Mouse (Mus musculus): ENCODE results near the gene Ccdc122. TPM values are rescaled to one million over a fixed set of nuclear protein-coding genes. Genes with fewer than 3 reads are reported as not detected.
"Not testable (repeated sequence)": the region's sequence is repeated elsewhere in the genome, so short reads cannot be mapped to it uniquely, and the experiment has no call there.

Ccdc122 gene
- total RNA-seq (2021), result 1 to 10 TPM; 1.3 to 2.1 TPM
- long read RNA-seq, experiment 1, partial matches to known transcripts, result 0 of 4 reads
- long read RNA-seq, experiment 1, other reads (novel, unspliced or antisense), result 0 of 4 reads
- long read RNA-seq, experiment 2, partial matches to known transcripts, result 0 of 2 reads
- long read RNA-seq, experiment 2, other reads (novel, unspliced or antisense), result 0 of 2 reads

GRCm38 (mm10) chr14:77036226-77037046, at the start of gene Ccdc122, which contains the start of gene Lacc1:
Ccdc122 (plus strand) TSS chr14:77036772.
Lacc1 (minus strand) TSS chr14:77036904.
- peak; percentile 78 for DNase-seq (ENCODE audit: low spot score)

- DNase-seq (ENCODE audit: low spot score), result not testable (repeated sequence)
These were observed 46.2 kb upstream of the Ccdc122 start for GRCm38 (mm10) chr14:76990351-76990750.

- no peak for DNase-seq (ENCODE audit: low spot score)
These were observed 31.8 kb upstream of the Ccdc122 start for GRCm38 (mm10) chr14:77004740-77005139.

GRCm38 (mm10) chr14:77005566-77005965, 31.0 kb upstream of the Ccdc122 start:
- no peak for DNase-seq (ENCODE audit: low spot score)

- DNase-seq (ENCODE audit: low spot score), result peak; percentile 59
These were observed 28.3 kb upstream of the Ccdc122 start for GRCm38 (mm10) chr14:77008238-77008637.

GRCm38 (mm10) chr14:77011804-77012203, 24.8 kb upstream of the Ccdc122 start:
- peak; percentile 50 for DNase-seq (ENCODE audit: low spot score)

GRCm38 (mm10) chr14:77016783-77017182, 19.8 kb upstream of the Ccdc122 start:
- DNase-seq (ENCODE audit: low spot score), result not testable (repeated sequence)

- no peak for DNase-seq (ENCODE audit: low spot score)
These were observed 19.4 kb upstream of the Ccdc122 start for GRCm38 (mm10) chr14:77017211-77017610.

- no peak for DNase-seq (ENCODE audit: low spot score)
These were observed 12.1 kb upstream of the Ccdc122 start for GRCm38 (mm10) chr14:77024499-77024898.

- DNase-seq (ENCODE audit: low spot score), result no peak
These were observed 7.1 kb upstream of the Ccdc122 start for GRCm38 (mm10) chr14:77029319-77030054.

- DNase-seq (ENCODE audit: low spot score), result no peak
These were observed 5.8 kb upstream of the Ccdc122 start for GRCm38 (mm10) chr14:77030808-77031207.

GRCm38 (mm10) chr14:77032433-77032832, 4.1 kb upstream of the Ccdc122 start:
- DNase-seq (ENCODE audit: low spot score), result no peak

GRCm38 (mm10) chr14:77033391-77033790, 3.2 kb upstream of the Ccdc122 start:
- no peak for DNase-seq (ENCODE audit: low spot score)

- DNase-seq (ENCODE audit: low spot score), result no peak
These were observed 2.2 kb upstream of the Ccdc122 start for GRCm38 (mm10) chr14:77034175-77034915.

- DNase-seq (ENCODE audit: low spot score), result no peak
These were observed 1.6 kb upstream of the Ccdc122 start for GRCm38 (mm10) chr14:77034970-77035369.

- DNase-seq (ENCODE audit: low spot score), result no peak
These were observed 758 bp downstream of the Ccdc122 start for GRCm38 (mm10) chr14:77037330-77037729.

- no peak for DNase-seq (ENCODE audit: low spot score)
These were observed 1.4 kb downstream of the Ccdc122 start for GRCm38 (mm10) chr14:77037832-77038425.

GRCm38 (mm10) chr14:77053288-77053687, 16.7 kb downstream of the Ccdc122 start:
- DNase-seq (ENCODE audit: low spot score), result no peak

- peak; percentile 2 for DNase-seq (ENCODE audit: low spot score)
These were observed 32.8 kb downstream of the Ccdc122 start for GRCm38 (mm10) chr14:77069361-77069760.

- no peak for DNase-seq (ENCODE audit: low spot score)
These were observed 44.7 kb downstream of the Ccdc122 start for GRCm38 (mm10) chr14:77081248-77081647.

GRCm38 (mm10) chr14:77100285-77100684, 63.7 kb downstream of the Ccdc122 start:
- no peak for DNase-seq (ENCODE audit: low spot score)

All from gastrocnemius, adult 18-20 months (tissue).